Mouse (Mus musculus) ES-E14 (cell line): Measurements from ENCODE around the gene Ndufb8.

ENCODE experiments used
- HCFC1 ChIP-seq: IDR thresholded peaks from 2 replicates; pipeline ENCODE4 v1.6.1; 2012; ENCODE audit warnings: low read length, inconsistent platforms, borderline replicate concordance; ENCODE audit not compliant: insufficient read depth
- MAFK ChIP-seq: IDR thresholded peaks from 2 replicates; pipeline ENCODE4 v1.6.1; 2014; ENCODE audit warnings: mild to moderate bottlenecking, low read depth, low read length, inconsistent platforms; ENCODE audit not compliant: insufficient read depth
- ZC3H11A ChIP-seq: IDR thresholded peaks from 2 replicates; pipeline ENCODE4 v1.6.1; 2012; ENCODE audit warnings: low read depth, mild to moderate bottlenecking, inconsistent platforms, low read length, borderline replicate concordance
- ZNF384 ChIP-seq: IDR thresholded peaks from 2 replicates; pipeline ENCODE4 v1.6.1; 2012; ENCODE audit warnings: low read depth, low read length, inconsistent platforms

DNA sequence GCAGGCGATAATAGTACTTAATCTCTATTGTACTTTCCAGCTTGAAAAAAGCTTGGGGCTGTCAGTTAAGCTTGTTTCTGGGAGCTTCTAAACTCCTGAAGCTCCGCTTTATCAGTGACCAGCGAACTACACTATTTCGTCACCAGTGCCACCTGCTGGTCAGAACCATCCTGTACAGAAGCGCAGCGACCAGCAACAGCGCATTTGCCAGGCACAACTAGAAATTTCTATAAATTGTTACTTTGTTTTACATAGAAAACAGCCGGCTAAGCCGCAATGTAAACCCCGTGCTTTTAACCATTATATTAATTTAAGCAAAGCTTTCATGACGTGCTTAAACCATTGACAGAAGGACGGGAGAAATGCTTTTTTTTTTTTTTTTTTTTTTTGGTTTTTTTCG, 10.5 kb downstream of the Ndufb8 start:
- TF ChIP-seq HCFC1 (no peak), ZNF384 (no peak), MAFK (no peak), ZC3H11A (no peak)
